Mouse (Mus musculus) embryonic fibroblast, embryonic 13.5 days (primary cell): Measurements from ENCODE around the gene Schip1.

Experiments used
- CTCF ChIP-seq: IDR thresholded peaks from 2 replicates; pipeline ENCODE4 v1.5.1; 2011; ENCODE audit warnings: mild to moderate bottlenecking, control low read depth, low read length, moderate library complexity, borderline replicate concordance; ENCODE audit not compliant: insufficient read depth
- POLR2A ChIP-seq: IDR thresholded peaks from 2 replicates; pipeline ENCODE4 v1.6.1; 2011; ENCODE audit warnings: low read depth, mild to moderate bottlenecking, control low read depth, low read length, moderate library complexity

- TF ChIP-seq CTCF: no peak
- TF ChIP-seq POLR2A: no peak
These were observed 40.6 kb downstream of the Schip1 start for GRCm38 (mm10) chr3:68105081-68105685.
